Mouse (Mus musculus) spleen, adult 2 months (tissue): Measurements from ENCODE around the gene Fsd1.

Experiments used
- CTCF ChIP-seq: fragments of 200-500 bp; IDR thresholded peaks from 2 replicates; pipeline ENCODE4 v1.5.1; 2011; ENCODE audit warnings: mild to moderate bottlenecking, inconsistent platforms; ENCODE audit not compliant: insufficient read depth, insufficient read length, insufficient replicate concordance; ENCODE audit errors: extremely low read depth
- POLR2A ChIP-seq: fragments of 200-500 bp; IDR thresholded peaks from 2 replicates; pipeline ENCODE4 v1.6.1; 2011; ENCODE audit warnings: low read depth, low read length, inconsistent platforms

- TF ChIP-seq POLR2A (no peak), CTCF (no peak)
Observed at GRCm38 (mm10) chr17:55945696-55946095, 40.6 kb upstream of the Fsd1 start.
